Mouse (Mus musculus) G1E (cell line): ENCODE measurements around the gene Creb3l4.

Experiments used
- CTCF ChIP-seq: IDR thresholded peaks from 2 replicates; pipeline ENCODE4 v1.5.1; 2012; ENCODE audit warnings: low read depth, low read length, inconsistent platforms, mixed read lengths
- GATA1 ChIP-seq: IDR thresholded peaks from 2 replicates; pipeline ENCODE4 v1.6.1; 2012; ENCODE audit warnings: borderline replicate concordance, low read length, inconsistent platforms, mixed read lengths
- TAL1 ChIP-seq: conservative IDR thresholded peaks from 2 replicates; pipeline ENCODE4 v1.6.1; 2012; ENCODE audit warnings: low read depth, low read length, inconsistent platforms, mixed read lengths

DNA sequence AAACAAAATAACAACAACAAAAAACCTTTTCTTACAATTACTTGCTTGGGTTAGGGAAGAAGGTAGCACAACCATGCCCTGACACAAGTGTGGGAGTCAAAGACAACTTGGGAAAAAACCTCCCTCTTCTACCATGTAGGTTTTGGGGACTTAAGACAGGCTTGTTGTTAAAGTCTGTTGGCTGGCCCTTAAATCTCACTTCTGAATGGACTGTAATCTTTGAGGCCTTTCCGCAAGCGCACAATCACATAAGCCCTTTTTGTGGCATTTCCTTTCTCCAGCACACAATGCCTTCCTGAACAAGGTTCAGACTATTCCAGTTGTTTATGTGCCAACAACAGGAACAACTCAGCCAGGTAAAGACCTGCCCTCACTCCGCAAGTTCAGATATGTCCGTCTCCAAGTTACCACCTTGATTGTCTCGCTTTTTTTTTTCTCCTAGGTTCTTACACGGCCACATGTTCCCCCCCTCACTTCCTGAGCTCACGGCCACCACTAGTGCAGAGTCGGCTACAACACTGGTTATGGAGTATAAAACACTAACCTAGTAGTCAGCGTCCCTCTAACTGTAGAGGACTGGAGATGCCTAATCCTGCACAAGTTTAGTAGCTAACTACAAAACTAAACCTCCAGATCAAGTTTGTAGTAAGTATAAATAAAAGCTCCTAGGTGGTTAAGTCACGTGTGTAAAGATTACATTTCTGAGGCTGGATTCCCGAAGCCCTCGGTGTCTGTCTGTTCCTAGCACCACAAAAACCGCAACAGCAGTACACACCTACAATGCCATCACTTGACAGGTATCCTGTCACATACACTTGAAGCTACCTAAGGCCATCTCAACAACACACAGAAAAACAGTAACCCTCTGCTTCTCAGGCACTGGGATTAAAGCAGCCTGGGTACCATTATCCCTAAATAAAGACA, 31.6 kb downstream of the Creb3l4 start:
- TF ChIP-seq TAL1 = no peak
- no peak for TF ChIP-seq CTCF
- TF ChIP-seq GATA1 = no peak
